Mouse (Mus musculus) forebrain, embryonic 15.5 days (tissue): ENCODE measurements at regions not wholly inside any gene's neighbourhood (a gene's known extent, or its start where the extent isn't known, plus 50 kb on each side); places are given as distances from the start of the nearest gene placed in this dataset.

Experiments used
- ATAC-seq: fragments of 200-750 bp; cut with Nextera tagmentation; replicated peaks from 2 replicates; pipeline ENCODE4 v1.8.0; 2017; ENCODE audit warnings: mild to moderate bottlenecking, moderate TSS enrichment, moderate library complexity
- H3K27ac ChIP-seq: fragments of 300-500 bp; sonication (generic); replicated peaks from 2 replicates; pipeline ENCODE4 v1.5.1; 2015; ENCODE audit warnings: mild to moderate bottlenecking, inconsistent platforms
- H3K27me3 ChIP-seq: fragments of 300-500 bp; sonication (generic); 2 replicates; pipeline ENCODE4 v1.6.1; 2015; ENCODE audit warnings: inconsistent platforms
- H3K36me3 ChIP-seq: fragments of 300-500 bp; sonication (generic); 2 replicates; pipeline ENCODE4 v1.6.1; 2015; ENCODE audit warnings: mild to moderate bottlenecking, inconsistent platforms
- H3K4me1 ChIP-seq: fragments of 300-500 bp; sonication (generic); 2 replicates; pipeline ENCODE4 v1.6.1; 2015; ENCODE audit warnings: inconsistent platforms
- H3K4me2 ChIP-seq: fragments of 300-500 bp; sonication (generic); replicated peaks from 2 replicates; pipeline ENCODE4 v1.6.1; 2015; ENCODE audit warnings: mild to moderate bottlenecking, inconsistent platforms
- H3K4me3 ChIP-seq: fragments of 300-500 bp; sonication (generic); 2 replicates; pipeline ENCODE4 v1.5.1; 2015; ENCODE audit warnings: mild to moderate bottlenecking, inconsistent platforms
- H3K9ac ChIP-seq: fragments of 300-500 bp; sonication (generic); replicated peaks from 2 replicates; pipeline ENCODE4 v1.6.1; 2015; ENCODE audit warnings: mild to moderate bottlenecking, inconsistent platforms
- H3K9me3 ChIP-seq: fragments of 300-500 bp; sonication (generic); 2 replicates; pipeline ENCODE4 v1.6.1; 2016; ENCODE audit warnings: inconsistent platforms
- WGBS: fragments of 180-500 bp; shearing (Covaris S2); methylation state at CpG from one replicate; pipeline ENCODE4 v1.1.7; 2015; ENCODE audit warnings: mixed read lengths; 5-methylcytosine and 5-hydroxymethylcytosine counted together

GRCm38 (mm10) chr19:19747821-19748488 lies 637.0 kb upstream of the Rorb start:
- no peak overlapping the region for H3K4me2 ChIP-seq
- no peaks in the 10 kb centered on the region for H3K27me3 ChIP-seq
- 0 out of 2 replicates have a peak, but pooled peaks cover 4% of the 10 kb centered on the region for H3K4me1 ChIP-seq
- H3K9me3 ChIP-seq: no peaks in the 10 kb centered on the region
- WGBS: 53% methylated on average over 7 of the region's 7 CpGs
- H3K27ac ChIP-seq: no peak overlapping the region
- no peak overlapping the region for H3K9ac ChIP-seq
- H3K36me3 ChIP-seq: no peaks in the 10 kb centered on the region
- H3K4me3 ChIP-seq: no peak overlapping the region
- no peak for ATAC-seq

GRCm38 (mm10) chr19:19719939-19720338 lies 608.9 kb upstream of the Rorb start:
- Histone ChIP-seq H3K36me3 (no peaks in the 10 kb centered on the region), H3K27me3 (no peaks in the 10 kb centered on the region), H3K4me1 (no peaks in the 10 kb centered on the region), H3K9ac (no peak overlapping the region), H3K9me3 (no peaks in the 10 kb centered on the region), H3K4me3 (no peak overlapping the region), H3K27ac (no peak overlapping the region), H3K4me2 (no peak overlapping the region)
- 65% methylated on average over 4 of the region's 4 CpGs for WGBS
- peak; percentile 38; the same call in 1 of the 2 replicates for ATAC-seq
